Mouse (Mus musculus): ENCODE results near the gene Ptov1.

The Ptov1 gene

GRCm38 (mm10) chr7:44869697-44870528 is at the start of gene Ptov1:
Ptov1 (minus strand) TSS chr7:44869788.
- DNase-seq = peak; percentile 94 to 95

- DNase-seq = no peak
These were observed 49.5 kb upstream of the Ptov1 start for GRCm38 (mm10) chr7:44919127-44919526.

GRCm38 (mm10) chr7:44918219-44918618 is 48.6 kb upstream of the Ptov1 start:
- DNase-seq = no peak

- DNase-seq = no peak
These were observed 47.3 kb upstream of the Ptov1 start for GRCm38 (mm10) chr7:44916881-44917280.

- DNase-seq = peak in 1 of 2 experiments; percentile 7
These were observed 46.6 kb upstream of the Ptov1 start for GRCm38 (mm10) chr7:44916191-44916590.

- no peak for DNase-seq
These were observed 45.7 kb upstream of the Ptov1 start for GRCm38 (mm10) chr7:44915314-44915713.

GRCm38 (mm10) chr7:44914396-44914795 is 44.8 kb upstream of the Ptov1 start:
- no peak for DNase-seq

- DNase-seq = peak in 1 of 2 experiments; percentile 2
These were observed 39.3 kb upstream of the Ptov1 start for GRCm38 (mm10) chr7:44908706-44909476.

GRCm38 (mm10) chr7:44905430-44905829 is 35.8 kb upstream of the Ptov1 start:
- DNase-seq = no peak

- DNase-seq = no peak
These were observed 31.7 kb upstream of the Ptov1 start for GRCm38 (mm10) chr7:44901230-44901722.

GRCm38 (mm10) chr7:44900632-44901031 is 31.0 kb upstream of the Ptov1 start:
- no peak for DNase-seq

- peak in 1 of 2 experiments; percentile 73 for DNase-seq
These were observed 29.0 kb upstream of the Ptov1 start for GRCm38 (mm10) chr7:44898607-44899006.

GRCm38 (mm10) chr7:44896499-44896898 is 26.9 kb upstream of the Ptov1 start:
- DNase-seq = no peak

- DNase-seq = peak; percentile 93
These were observed 26.2 kb upstream of the Ptov1 start, which contains the start of gene Fuz for GRCm38 (mm10) chr7:44895593-44896434. Fuz (plus strand) TSS chr7:44896079.

- DNase-seq = no peak
These were observed 25.6 kb upstream of the Ptov1 start for GRCm38 (mm10) chr7:44895206-44895592.

GRCm38 (mm10) chr7:44894175-44894574 is 24.6 kb upstream of the Ptov1 start:
- DNase-seq = no peak

GRCm38 (mm10) chr7:44893197-44893596 is 23.6 kb upstream of the Ptov1 start:
- DNase-seq = no peak

GRCm38 (mm10) chr7:44892276-44892921 is 22.8 kb upstream of the Ptov1 start, which contains the start of gene Med25:
Med25 (minus strand) TSS chr7:44892712.
- DNase-seq = peak; percentile 90 to 93

- no peak for DNase-seq
These were observed 22.0 kb upstream of the Ptov1 start for GRCm38 (mm10) chr7:44891611-44892010.

- DNase-seq = peak in 1 of 2 experiments; percentile 59
These were observed 21.1 kb upstream of the Ptov1 start for GRCm38 (mm10) chr7:44890737-44891136.

- no peak for DNase-seq
These were observed 20.6 kb upstream of the Ptov1 start for GRCm38 (mm10) chr7:44890180-44890579.
